Mouse (Mus musculus) ES-E14 (cell line): ENCODE measurements at regions not wholly inside any gene's neighbourhood (a gene's known extent, or its start where the extent isn't known, plus 50 kb on each side); places are given as distances from the start of the nearest gene placed in this dataset.

Experiments
- CHD2 ChIP-seq: IDR thresholded peaks from 2 replicates; pipeline ENCODE4 v1.6.1; 2014; ENCODE audit warnings: mild to moderate bottlenecking, low read depth, low read length, inconsistent platforms
- HCFC1 ChIP-seq: IDR thresholded peaks from 2 replicates; pipeline ENCODE4 v1.6.1; 2012; ENCODE audit warnings: low read length, inconsistent platforms, borderline replicate concordance; ENCODE audit not compliant: insufficient read depth
- MAFK ChIP-seq: IDR thresholded peaks from 2 replicates; pipeline ENCODE4 v1.6.1; 2014; ENCODE audit warnings: mild to moderate bottlenecking, low read depth, low read length, inconsistent platforms; ENCODE audit not compliant: insufficient read depth
- ZC3H11A ChIP-seq: IDR thresholded peaks from 2 replicates; pipeline ENCODE4 v1.6.1; 2012; ENCODE audit warnings: low read depth, mild to moderate bottlenecking, inconsistent platforms, low read length, borderline replicate concordance
- ZNF384 ChIP-seq: IDR thresholded peaks from 2 replicates; pipeline ENCODE4 v1.6.1; 2012; ENCODE audit warnings: low read depth, low read length, inconsistent platforms

DNA sequence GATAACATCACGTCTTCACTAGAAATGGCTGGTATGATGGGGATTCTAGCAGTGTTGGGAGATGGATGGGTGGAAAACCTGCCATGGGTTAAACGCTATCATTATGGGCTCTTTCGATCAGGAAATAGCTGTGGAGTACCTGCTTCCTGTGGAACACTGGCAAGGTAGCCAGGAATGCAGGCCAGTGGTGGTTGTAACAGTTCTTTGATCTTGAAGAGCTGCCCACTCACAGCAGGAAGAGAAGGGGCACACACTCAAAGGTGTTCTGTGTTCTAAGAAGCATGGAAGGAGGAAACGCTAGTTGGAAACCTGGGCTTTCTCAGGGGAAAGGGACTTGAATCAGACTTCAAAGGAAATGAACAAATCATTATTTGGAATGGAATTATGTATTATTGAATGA is 141.6 kb upstream of the Fstl4 start:
- no peak for TF ChIP-seq ZNF384
- TF ChIP-seq CHD2 = no peak
- TF ChIP-seq MAFK = no peak
- TF ChIP-seq ZC3H11A = no peak
- TF ChIP-seq HCFC1 = no peak
